Comparison of ENCODE assay signal across 15 mouse cellular contexts in the genomic region with DNA sequence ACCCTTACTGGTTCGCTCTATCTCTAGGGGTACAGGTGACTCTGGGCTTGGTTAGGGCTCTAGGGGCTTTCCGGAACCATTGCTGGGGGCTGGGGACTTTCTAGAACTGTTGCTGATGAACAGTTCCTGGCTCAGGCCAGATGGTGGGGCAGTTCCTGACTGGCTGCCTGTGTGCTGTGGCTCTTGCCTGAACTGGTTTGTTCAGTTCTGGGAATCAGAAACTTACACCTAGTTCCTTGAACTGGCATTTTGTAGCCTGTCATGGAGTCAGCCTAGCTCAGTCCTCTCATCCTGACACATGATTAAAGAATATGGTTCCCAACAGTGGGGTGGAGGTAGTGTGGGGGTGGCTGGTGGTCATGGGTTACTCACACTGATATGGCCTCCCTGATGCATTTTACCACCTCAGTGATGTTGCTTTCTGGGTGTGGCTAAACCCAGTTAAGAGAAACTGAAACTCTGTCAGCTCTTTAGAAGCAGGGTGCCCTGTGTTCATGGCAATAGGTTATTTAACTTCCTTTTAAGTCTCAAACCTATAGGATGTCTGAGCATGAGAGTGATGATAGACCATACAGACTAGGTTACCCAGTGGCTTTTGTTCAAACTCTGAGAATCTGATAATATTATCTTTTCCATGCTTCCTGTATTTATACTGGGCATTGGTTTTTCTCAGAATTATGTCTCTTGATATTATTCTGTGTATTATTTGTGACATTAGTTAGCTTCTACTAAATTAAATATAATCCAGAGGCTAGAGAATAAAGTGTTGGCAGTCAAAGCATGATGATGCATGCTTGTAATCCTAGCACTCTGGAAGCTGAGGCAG. TPM values are rescaled to one million over a fixed set of nuclear protein-coding genes. Genes with fewer than 3 reads are reported as not detected.
A peak's percentile ranks its signal among the peaks of the same experiment; 100 is the strongest.
DNase-seq lines count a peak whose midpoint lies in the region; ATAC-seq and TF ChIP-seq lines count a peak whose summit lies in the region.
"Had no signal": no experiment of that assay in that cellular context is flagged by ENCODE, and none has a peak within 500 bp of the region (broad histone marks: within the 10 kb centered on the region; RNA-seq: fewer than 3 reads in every experiment).

No protein-coding gene starts in this region.

- TF ChIP-seq CTCF in lung, postnatal 0 days (IDR thresholded peaks at IDR 0.05), result peak; percentile 43
- TF ChIP-seq CTCF in G1E (IDR thresholded peaks at IDR 0.05; ENCODE audit: low read depth, low read length), result no peak

- no peak overlapping the region for H3K4me3 ChIP-seq in lung, postnatal 0 days (ENCODE audit: low read depth, low read length)
- H3K4me3 ChIP-seq in G1E (ENCODE audit: low read depth, low read length), result peak overlapping the region; percentile 27; the same call in 1 of the 2 replicates
- H3K4me3 ChIP-seq in intestine, embryonic 16.5 days (ENCODE audit: low read length), result no peak overlapping the region
- H3K4me3 ChIP-seq in stomach, embryonic 15.5 days (replicated peaks), result no peak overlapping the region
- H3K4me3 ChIP-seq in heart, embryonic 12.5 days, result no peak overlapping the region
- H3K4me3 ChIP-seq: embryonic facial prominence, embryonic 13.5 days; limb, embryonic 12.5 days; midbrain, embryonic 15.5 days had no signal

- 89% methylated on average over 2 of the region's 2 CpGs for WGBS in lung, postnatal 0 days
- 96% methylated on average over 2 of the region's 2 CpGs for WGBS in intestine, embryonic 16.5 days
- 91% methylated on average over 2 of the region's 2 CpGs for WGBS in stomach, embryonic 15.5 days
- 97% methylated on average over 2 of the region's 2 CpGs for WGBS in heart, embryonic 12.5 days

- no peaks in the 10 kb centered on the region for H3K4me1 ChIP-seq in lung, postnatal 0 days (ENCODE audit: insufficient read depth, low read depth, low read length)
- H3K4me1 ChIP-seq in G1E (ENCODE audit: insufficient read depth, low read depth, low read length), result peaks cover 24% of the 10 kb centered on the region
- no peaks in the 10 kb centered on the region for H3K4me1 ChIP-seq in intestine, embryonic 16.5 days (ENCODE audit: control insufficient read depth, insufficient read depth, low read length)
- no peaks in the 10 kb centered on the region for H3K4me1 ChIP-seq in stomach, embryonic 15.5 days
- H3K4me1 ChIP-seq in heart, embryonic 12.5 days (replicated peaks), result no peaks in the 10 kb centered on the region
- H3K4me1 ChIP-seq: embryonic facial prominence, embryonic 13.5 days; limb, embryonic 12.5 days; midbrain, embryonic 15.5 days had no signal

- H3K4me2 ChIP-seq in lung, postnatal 0 days (replicated peaks; ENCODE audit: low read depth, low read length), result no peak overlapping the region
- H3K4me2 ChIP-seq in intestine, embryonic 16.5 days (ENCODE audit: low read depth, low read length), result no peak overlapping the region
- no peak overlapping the region for H3K4me2 ChIP-seq in stomach, embryonic 15.5 days
- H3K4me2 ChIP-seq in heart, embryonic 12.5 days, result no peak overlapping the region
- H3K4me2 ChIP-seq: embryonic facial prominence, embryonic 13.5 days; limb, embryonic 12.5 days; midbrain, embryonic 15.5 days had no signal

- TF ChIP-seq EP300 in lung, postnatal 0 days (IDR thresholded peaks at IDR 0.05), result no peak

- H3K36me3 ChIP-seq in lung, postnatal 0 days (ENCODE audit: insufficient read depth, low read length), result peaks cover 5% of the 10 kb centered on the region; the same call in 1 of the 2 replicates
- peaks cover 80% of the 10 kb centered on the region for H3K36me3 ChIP-seq in G1E (replicated peaks)
- H3K36me3 ChIP-seq in intestine, embryonic 16.5 days (ENCODE audit: control insufficient read depth, insufficient read depth, low read length), result peaks cover 3% of the 10 kb centered on the region; the same call in 1 of the 2 replicates
- H3K36me3 ChIP-seq in stomach, embryonic 15.5 days, result peaks cover 23% of the 10 kb centered on the region
- H3K36me3 ChIP-seq in heart, embryonic 12.5 days, result peaks cover 61% of the 10 kb centered on the region

- peak; percentile 51 for DNase-seq in lung, postnatal 0 days (ENCODE audit: low spot score)
- no peak for DNase-seq in lung, postnatal 4 days
- no peak for DNase-seq in G1E (ENCODE audit: low spot score)
- DNase-seq in left cerebral cortex, adult 9 months (ENCODE audit: low spot score in 2 of 2), result no peak
- DNase-seq: adrenal gland, postnatal 14 days; cerebellum, adult 18-20 months; forebrain, postnatal 0 days; kidney, postnatal 14 days had no signal

- no peak overlapping the region for H3K9ac ChIP-seq in lung, postnatal 0 days (replicated peaks; ENCODE audit: low read depth)
- H3K9ac ChIP-seq in intestine, embryonic 16.5 days (ENCODE audit: low read depth, low read length), result no peak overlapping the region
- no peak overlapping the region for H3K9ac ChIP-seq in stomach, embryonic 15.5 days
- no peak overlapping the region for H3K9ac ChIP-seq in heart, embryonic 12.5 days
- H3K9ac ChIP-seq: embryonic facial prominence, embryonic 13.5 days; forebrain, postnatal 0 days; limb, embryonic 12.5 days; midbrain, embryonic 15.5 days had no signal

- no peaks in the 10 kb centered on the region for H3K27me3 ChIP-seq in lung, postnatal 0 days (replicated peaks; ENCODE audit: insufficient read depth, low read length)
- H3K27me3 ChIP-seq in G1E (ENCODE audit: insufficient read depth, low read length), result no peaks in the 10 kb centered on the region
- H3K27me3 ChIP-seq in intestine, embryonic 16.5 days (replicated peaks; ENCODE audit: control insufficient read depth, insufficient read depth, low read length), result no peaks in the 10 kb centered on the region
- H3K27me3 ChIP-seq in stomach, embryonic 15.5 days (replicated peaks), result no peaks in the 10 kb centered on the region
- H3K27me3 ChIP-seq in heart, embryonic 12.5 days (replicated peaks), result no peaks in the 10 kb centered on the region
- H3K27me3 ChIP-seq: embryonic facial prominence, embryonic 13.5 days; limb, embryonic 12.5 days; midbrain, embryonic 15.5 days had no signal

- ATAC-seq in lung, postnatal 0 days, result peak; percentile 58
- no peak for ATAC-seq in G1E (ENCODE audit: extremely low read depth, insufficient number of reproducible peaks, low FRiP score, poor library complexity, severe bottlenecking)
- peak; percentile 76 for ATAC-seq in intestine, embryonic 16.5 days
- ATAC-seq in stomach, embryonic 15.5 days (ENCODE audit: insufficient read depth, low FRiP score, low read depth), result peak; percentile 66
- ATAC-seq in heart, embryonic 12.5 days (ENCODE audit: insufficient number of reproducible peaks, low FRiP score), result no peak
- ATAC-seq: forebrain, postnatal 0 days; midbrain, embryonic 15.5 days had no signal

- H3K27ac ChIP-seq in lung, postnatal 0 days (ENCODE audit: low read length), result no peak overlapping the region
- H3K27ac ChIP-seq in intestine, embryonic 16.5 days (ENCODE audit: low read length), result no peak overlapping the region
- no peak overlapping the region; the same call in 1 of the 2 replicates for H3K27ac ChIP-seq in stomach, embryonic 15.5 days
- H3K27ac ChIP-seq in heart, embryonic 12.5 days (ENCODE audit: poor library complexity, severe bottlenecking), result no peak overlapping the region
- H3K27ac ChIP-seq: embryonic facial prominence, embryonic 13.5 days; limb, embryonic 12.5 days; midbrain, embryonic 15.5 days had no signal

- no peaks in the 10 kb centered on the region for H3K9me3 ChIP-seq in lung, postnatal 0 days (ENCODE audit: low read length)
- no peaks in the 10 kb centered on the region for H3K9me3 ChIP-seq in G1E (replicated peaks)
- no peaks in the 10 kb centered on the region for H3K9me3 ChIP-seq in intestine, embryonic 16.5 days (ENCODE audit: control insufficient read depth, low read length)
- H3K9me3 ChIP-seq in stomach, embryonic 15.5 days, result no peaks in the 10 kb centered on the region
- H3K9me3 ChIP-seq in heart, embryonic 12.5 days (replicated peaks), result no peaks in the 10 kb centered on the region
- H3K9me3 ChIP-seq: embryonic facial prominence, embryonic 13.5 days; limb, embryonic 12.5 days; midbrain, embryonic 15.5 days had no signal

RNA-seq across cellular contexts. Expression of a gene that starts 13.5 kb away (rescaled TPM):
- polyA plus RNA-seq in lung, postnatal 0 days (2015; fragmentation: Nextera tagmentation; extraction: Ambion mirVana), result 25.5 and 26.5 TPM in 2 replicates
- total RNA-seq in G1E (2014; fragmentation: Nextera tagmentation), result 7.2 and 8.5 TPM in 2 replicates
- total RNA-seq in G1E (2017), result 19.4 and 22.0 TPM in 2 replicates
- polyA plus RNA-seq in G1E (2012), result 5.1 and 6.6 TPM in 2 replicates
- 105 and 115 TPM in 2 replicates for polyA plus RNA-seq in intestine, embryonic 16.5 days (2015; fragmentation: Nextera tagmentation; extraction: Ambion mirVana)
- polyA plus RNA-seq in stomach, embryonic 15.5 days (2015; fragmentation: Nextera tagmentation; extraction: Ambion mirVana), result 45.2 and 48.4 TPM in 2 replicates
- polyA plus RNA-seq in heart, embryonic 12.5 days (2016; fragmentation: Nextera tagmentation; extraction: Ambion mirVana), result 23.2 and 24.5 TPM in 2 replicates

RNA-seq across cellular contexts. Expression of a gene that starts 17.4 kb away (rescaled TPM):
- 1.6 and 1.7 TPM in 2 replicates for polyA plus RNA-seq in lung, postnatal 0 days (2015; fragmentation: Nextera tagmentation; extraction: Ambion mirVana)
- 0.63 TPM in 1 of 2 replicates, not detected in the other for total RNA-seq in G1E (2014; fragmentation: Nextera tagmentation)
- 1.7 and 2.0 TPM in 2 replicates for total RNA-seq in G1E (2017)
- 0.31 and 0.35 TPM in 2 replicates for polyA plus RNA-seq in G1E (2012)
- 3.2 and 4.2 TPM in 2 replicates for polyA plus RNA-seq in intestine, embryonic 16.5 days (2015; fragmentation: Nextera tagmentation; extraction: Ambion mirVana)
- 3.5 and 3.6 TPM in 2 replicates for polyA plus RNA-seq in stomach, embryonic 15.5 days (2015; fragmentation: Nextera tagmentation; extraction: Ambion mirVana)
- 2.4 and 3.1 TPM in 2 replicates for polyA plus RNA-seq in heart, embryonic 12.5 days (2016; fragmentation: Nextera tagmentation; extraction: Ambion mirVana)

RNA-seq across cellular contexts. Expression of a gene that starts 33.2 kb away (rescaled TPM):
- polyA plus RNA-seq in lung, postnatal 0 days (2015; fragmentation: Nextera tagmentation; extraction: Ambion mirVana), result 52.0 and 53.9 TPM in 2 replicates
- total RNA-seq in G1E (2014; fragmentation: Nextera tagmentation) (28.5 and 30.8 TPM in 2 replicates), G1E (2017) (52.3 and 55.9 TPM in 2 replicates)
- 57.6 and 58.5 TPM in 2 replicates for polyA plus RNA-seq in G1E (2012)
- 37.1 and 40.5 TPM in 2 replicates for polyA plus RNA-seq in intestine, embryonic 16.5 days (2015; fragmentation: Nextera tagmentation; extraction: Ambion mirVana)
- 46.7 and 48.4 TPM in 2 replicates for polyA plus RNA-seq in stomach, embryonic 15.5 days (2015; fragmentation: Nextera tagmentation; extraction: Ambion mirVana)
- polyA plus RNA-seq in heart, embryonic 12.5 days (2016; fragmentation: Nextera tagmentation; extraction: Ambion mirVana), result 50.2 and 52.4 TPM in 2 replicates

RNA-seq across cellular contexts. Expression of a gene that starts 39.4 kb away (rescaled TPM):
- 0.17 and 0.44 TPM in 2 replicates for polyA plus RNA-seq in lung, postnatal 0 days (2015; fragmentation: Nextera tagmentation; extraction: Ambion mirVana)
- not detected in 2 replicates for total RNA-seq in G1E (2014; fragmentation: Nextera tagmentation)
- total RNA-seq in G1E (2017), result 0.76 and 2.4 TPM in 2 replicates
- 0.14 and 0.27 TPM in 2 replicates for polyA plus RNA-seq in G1E (2012)
- 0.07 and 0.54 TPM in 2 replicates for polyA plus RNA-seq in intestine, embryonic 16.5 days (2015; fragmentation: Nextera tagmentation; extraction: Ambion mirVana)
- polyA plus RNA-seq in stomach, embryonic 15.5 days (2015; fragmentation: Nextera tagmentation; extraction: Ambion mirVana), result 0.46 and 1.1 TPM in 2 replicates
- polyA plus RNA-seq in heart, embryonic 12.5 days (2016; fragmentation: Nextera tagmentation; extraction: Ambion mirVana), result 1.5 TPM in 2 replicates
- total RNA-seq: adrenal gland, postnatal 14 days had no signal
- polyA plus RNA-seq: forebrain, postnatal 0 days had no signal

RNA-seq across cellular contexts. Expression of a gene that starts 43.2 kb away (rescaled TPM):
- 7.8 and 8.9 TPM in 2 replicates for polyA plus RNA-seq in lung, postnatal 0 days (2015; fragmentation: Nextera tagmentation; extraction: Ambion mirVana)
- total RNA-seq in G1E (2014; fragmentation: Nextera tagmentation) (2.9 and 4.0 TPM in 2 replicates), G1E (2017) (8.4 and 11.3 TPM in 2 replicates)
- polyA plus RNA-seq in G1E (2012), result 0.40 and 0.57 TPM in 2 replicates
- polyA plus RNA-seq in intestine, embryonic 16.5 days (2015; fragmentation: Nextera tagmentation; extraction: Ambion mirVana), result 9.0 and 9.6 TPM in 2 replicates
- polyA plus RNA-seq in stomach, embryonic 15.5 days (2015; fragmentation: Nextera tagmentation; extraction: Ambion mirVana), result 10.9 and 13.7 TPM in 2 replicates
- 6.8 and 11.4 TPM in 2 replicates for polyA plus RNA-seq in heart, embryonic 12.5 days (2016; fragmentation: Nextera tagmentation; extraction: Ambion mirVana)
- total RNA-seq: granulocyte monocyte progenitor cell, adult 5-6 weeks had no signal

Comparison
In these comparisons a context has a peak if more than half of its experiments do, and no peak if none do; other contexts are left out.
1. ATAC-seq: peak in lung, postnatal 0 days (single experiment), intestine, embryonic 16.5 days (single experiment) and stomach, embryonic 15.5 days (single experiment); none in G1E (single experiment) and heart, embryonic 12.5 days (single experiment).